Mouse (Mus musculus) ES-E14 (cell line): ENCODE measurements around the gene Gm6020. TPM values are rescaled to one million over a fixed set of nuclear protein-coding genes. Genes with fewer than 3 reads are reported as not detected.
"Not testable (repeated sequence)": the region's sequence is repeated elsewhere in the genome, so short reads cannot be mapped to it uniquely, and the experiment has no call there.

Source experiments
- DNase-seq: peaks from one replicate; pipeline ENCODE4 v3.0.0-alpha.2; 2013; ENCODE audit warnings: low read depth, low spot score
- H3K27ac ChIP-seq: 2 replicates; pipeline ENCODE4 v1.5.1; 2012; ENCODE audit warnings: low read depth, mild to moderate bottlenecking, low read length, moderate library complexity, mixed read lengths; ENCODE audit not compliant: poor library complexity, insufficient read depth, severe bottlenecking
- H3K36me3 ChIP-seq: 2 replicates; pipeline ENCODE4 v1.6.1; 2012; ENCODE audit warnings: mild to moderate bottlenecking, low read length, moderate library complexity, mixed read lengths; ENCODE audit not compliant: control insufficient read depth, poor library complexity, insufficient read depth, severe bottlenecking
- H3K4me1 ChIP-seq, 2 experiments: fragments of 150-350 bp in 1 of 2; sonication (generic) in 1 of 2; 2 replicates each; pipeline ENCODE4 v1.6.1; 2012; ENCODE audit warnings: low read length in 2 of 2, mild to moderate bottlenecking in 1 of 2, mixed read lengths in 1 of 2; ENCODE audit not compliant: control insufficient read depth in 2 of 2, insufficient read depth in 2 of 2, poor library complexity in 1 of 2
- H3K4me3 ChIP-seq, 2 experiments: fragments of 150-350 bp in 1 of 2; sonication (generic) in 1 of 2; 2 replicates each; pipeline ENCODE4 v1.5.1; 2012; ENCODE audit warnings: low read length in 2 of 2, low read depth in 1 of 2, mild to moderate bottlenecking in 1 of 2, mixed read lengths in 1 of 2; ENCODE audit not compliant: insufficient read depth in 1 of 2, poor library complexity in 1 of 2, severe bottlenecking in 1 of 2
- H3K9ac ChIP-seq: 2 replicates; pipeline ENCODE4 v1.6.1; 2012; ENCODE audit warnings: low read depth, mild to moderate bottlenecking, low read length, mixed read lengths; ENCODE audit not compliant: poor library complexity, insufficient read depth, severe bottlenecking
- H3K9me3 ChIP-seq: fragments of 150-350 bp; sonication (generic); 2 replicates; pipeline ENCODE4 v1.6.1; 2012; ENCODE audit warnings: low read depth, mild to moderate bottlenecking, low read length; ENCODE audit not compliant: control insufficient read depth, insufficient read depth
- CHD2 ChIP-seq: IDR thresholded peaks from 2 replicates; pipeline ENCODE4 v1.6.1; 2014; ENCODE audit warnings: mild to moderate bottlenecking, low read depth, low read length, inconsistent platforms
- HCFC1 ChIP-seq: IDR thresholded peaks from 2 replicates; pipeline ENCODE4 v1.6.1; 2012; ENCODE audit warnings: low read length, inconsistent platforms, borderline replicate concordance; ENCODE audit not compliant: insufficient read depth
- MAFK ChIP-seq: IDR thresholded peaks from 2 replicates; pipeline ENCODE4 v1.6.1; 2014; ENCODE audit warnings: mild to moderate bottlenecking, low read depth, low read length, inconsistent platforms; ENCODE audit not compliant: insufficient read depth
- ZC3H11A ChIP-seq: IDR thresholded peaks from 2 replicates; pipeline ENCODE4 v1.6.1; 2012; ENCODE audit warnings: low read depth, mild to moderate bottlenecking, inconsistent platforms, low read length, borderline replicate concordance
- ZNF384 ChIP-seq: IDR thresholded peaks from 2 replicates; pipeline ENCODE4 v1.6.1; 2012; ENCODE audit warnings: low read depth, low read length, inconsistent platforms
- in situ Hi-C, 2 experiments: fragments of 600-800 bp; cut with MboI; formaldehyde crosslinking; loops; one replicate each; pipeline ENCODE4 v1.15.1; 2025; ENCODE audit warnings: low sequenced_read_pairs in 2 of 2, inconsistent platforms in 1 of 2; ENCODE audit not compliant: unreplicated experiment in 2 of 2
- total RNA-seq: library from RNA; depleted of rRNA; stranded (reverse); fragments of 300-350 nt; gene quantifications from 2 replicates; pipeline ENCODE4 v1.2.3, GENCODE M21; 2012; rRNA removed

The Gm6020 gene
- not detected in 2 replicates for total RNA-seq

- in situ Hi-C loops, H3K27ac ChIP-seq, H3K9me3 ChIP-seq, H3K36me3 ChIP-seq, DNase-seq, H3K9ac ChIP-seq, H3K4me3 ChIP-seq, H3K4me1 ChIP-seq: not testable (repeated sequence)
Observed at GRCm38 (mm10) chr19:61183590-61183989, at the start of gene Gm6020. Gm6020 (plus strand) TSS chr19:61183890.

GRCm38 (mm10) chr19:61138655-61139054 lies 45.0 kb upstream of the Gm6020 start:
- Histone ChIP-seq H3K36me3 (no peaks in the 10 kb centered on the region), H3K4me1 (no peaks in the 10 kb centered on the region; a peak in 1 of 4 replicates), H3K9ac (no peak overlapping the region), H3K9me3 (no peaks in the 10 kb centered on the region), H3K4me3 (no peak overlapping the region), H3K27ac (no peak overlapping the region)
- TF ChIP-seq CHD2 (no peak), HCFC1 (no peak), ZNF384 (no peak), ZC3H11A (no peak), MAFK (no peak)
- in situ Hi-C loops, result no loop called here
- no peak for DNase-seq

GRCm38 (mm10) chr19:61140342-61141206 lies 43.1 kb upstream of the Gm6020 start, which contains the start of gene Zfp950:
Zfp950 (minus strand) TSS chr19:61140840.
- no peaks in the 10 kb centered on the region; a peak in 1 of 4 replicates for H3K4me1 ChIP-seq
- no peak for TF ChIP-seq MAFK
- TF ChIP-seq HCFC1, result 0 out of 2 replicates have a peak, but pooled peaks have one; percentile 23
- peak within 1 kb of the TSS; percentile 93 for H3K9ac ChIP-seq
- no peaks in the 10 kb centered on the region for H3K36me3 ChIP-seq
- peak within 1 kb of the TSS; percentile 80 to 97 for H3K4me3 ChIP-seq
- H3K9me3 ChIP-seq, result no peaks in the 10 kb centered on the region
- H3K27ac ChIP-seq, result 0 out of 2 replicates have a peak within 1 kb of the TSS, but pooled peaks have one; percentile 24
- in situ Hi-C loops, result no loop called here
- DNase-seq, result peak; percentile 78

GRCm38 (mm10) chr19:61141299-61141698 lies 42.4 kb upstream of the Gm6020 start:
- Histone ChIP-seq H3K27ac (no peak overlapping the region), H3K9ac (no peak overlapping the region), H3K9me3 (no peaks in the 10 kb centered on the region), H3K36me3 (no peaks in the 10 kb centered on the region), H3K4me3 (peak overlapping the region; percentile 80 to 97; a peak in 3 of 4 replicates), H3K4me1 (no peaks in the 10 kb centered on the region; a peak in 1 of 4 replicates)
- TF ChIP-seq HCFC1 (no peak), ZNF384 (no peak), CHD2 (no peak), MAFK (no peak), ZC3H11A (no peak)
- DNase-seq, result no peak
- in situ Hi-C loops, result no loop called here

GRCm38 (mm10) chr19:61151372-61151700 lies 32.4 kb upstream of the Gm6020 start:
- Histone ChIP-seq H3K4me1 (no peaks in the 10 kb centered on the region), H3K4me3 (peak overlapping the region; percentile 52 to 58), H3K9ac (0 out of 2 replicates have a peak overlapping the region, but pooled peaks have one; percentile 43), H3K27ac (no peak overlapping the region), H3K36me3 (no peaks in the 10 kb centered on the region), H3K9me3 (no peaks in the 10 kb centered on the region)
- no peak for TF ChIP-seq HCFC1
- no peak for TF ChIP-seq ZC3H11A
- TF ChIP-seq MAFK, result no peak
- no peak for TF ChIP-seq ZNF384
- no peak for TF ChIP-seq CHD2
- no peak for DNase-seq
- in situ Hi-C loops, result no loop called here
